Mouse (Mus musculus) heart, embryonic 13.5 days (tissue): ENCODE results near the gene Ehd3. TPM values are rescaled to one million over a fixed set of nuclear protein-coding genes. Genes with fewer than 3 reads are reported as not detected.

Source experiments
- ATAC-seq: fragments of 200-750 bp; cut with Nextera tagmentation; 2 replicates; pipeline ENCODE4 v1.8.0; 2017; ENCODE audit warnings: moderate TSS enrichment; ENCODE audit not compliant: insufficient number of reproducible peaks, low FRiP score, low TSS enrichment; ENCODE audit errors: extremely low read depth
- H3K27ac ChIP-seq: fragments of 300-500 bp; sonication (generic); replicated peaks from 2 replicates; pipeline ENCODE4 v1.5.1; 2015; ENCODE audit warnings: moderate library complexity, mild to moderate bottlenecking, inconsistent platforms
- H3K27me3 ChIP-seq: fragments of 300-500 bp; sonication (generic); replicated peaks from 2 replicates; pipeline ENCODE4 v1.6.1; 2015; ENCODE audit warnings: mild to moderate bottlenecking, inconsistent platforms
- H3K36me3 ChIP-seq: fragments of 300-500 bp; sonication (generic); 2 replicates; pipeline ENCODE4 v1.6.1; 2015; ENCODE audit warnings: mild to moderate bottlenecking, inconsistent platforms
- H3K4me1 ChIP-seq: fragments of 300-500 bp; sonication (generic); 2 replicates; pipeline ENCODE4 v1.6.1; 2015; ENCODE audit warnings: inconsistent platforms
- H3K4me2 ChIP-seq: fragments of 300-500 bp; sonication (generic); 2 replicates; pipeline ENCODE4 v1.6.1; 2015; ENCODE audit warnings: inconsistent platforms, mild to moderate bottlenecking, moderate library complexity
- H3K4me3 ChIP-seq: fragments of 300-500 bp; sonication (generic); 2 replicates; pipeline ENCODE4 v1.5.1; 2015; ENCODE audit warnings: moderate library complexity, mild to moderate bottlenecking, inconsistent platforms
- H3K9ac ChIP-seq: fragments of 300-500 bp; sonication (generic); 2 replicates; pipeline ENCODE4 v1.6.1; 2015; ENCODE audit warnings: inconsistent platforms, mild to moderate bottlenecking, moderate library complexity
- H3K9me3 ChIP-seq: fragments of 300-500 bp; sonication (generic); 2 replicates; pipeline ENCODE4 v1.6.1; 2016; ENCODE audit warnings: inconsistent platforms
- WGBS: fragments of 180-500 bp; shearing (Covaris S2); methylation state at CpG from one replicate; pipeline ENCODE4 v1.1.7; 2015; ENCODE audit warnings: mixed read lengths; 5-methylcytosine and 5-hydroxymethylcytosine counted together
- polyA plus RNA-seq: library from polyadenylated mRNA; unstranded; fragments of >200 nt; fragmentation: Nextera tagmentation; extraction: Ambion mirVana; gene quantifications from 2 replicates; pipeline ENCODE4 v1.2.1, GENCODE M21; 2015

Gene Ehd3
- polyA plus RNA-seq, result 2.8 and 2.9 TPM in 2 replicates

DNA sequence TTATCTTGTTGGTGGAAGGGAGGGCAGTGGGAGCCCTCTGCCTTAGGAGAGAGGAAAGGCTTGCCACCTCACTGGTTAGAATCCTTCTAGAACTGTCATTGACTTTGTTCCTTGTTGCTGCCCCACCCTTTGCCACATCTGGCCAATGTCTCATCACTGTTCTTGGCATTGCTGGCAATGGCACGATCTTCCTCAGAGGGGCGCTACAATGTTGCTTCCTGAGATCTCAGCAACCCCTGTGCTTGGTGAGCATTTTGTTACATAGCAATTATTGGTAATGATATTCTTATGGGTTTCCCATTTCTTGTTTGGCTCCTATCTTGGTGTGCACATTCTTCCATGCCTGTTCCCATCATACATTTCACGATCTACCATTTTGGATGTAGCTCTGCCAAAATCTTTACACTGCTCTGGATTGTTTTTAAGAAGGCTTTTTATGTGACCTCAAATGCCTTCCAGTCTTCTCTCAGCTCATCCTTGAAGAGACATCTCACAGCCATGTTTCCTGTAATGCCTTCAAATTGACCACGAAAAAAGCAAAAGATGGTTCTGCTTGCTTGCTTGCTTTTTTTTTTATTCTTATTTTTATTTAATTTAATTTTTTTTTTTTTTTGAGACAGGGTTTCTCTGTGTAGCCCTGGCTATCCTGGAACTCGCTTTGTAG is at the start of gene Ehd3:
Gene Ehd3, plus strand, starts transcription at position 614 of the 664 bp plus-strand sequence.
- Histone ChIP-seq H3K36me3 (no peaks in the 10 kb centered on the region), H3K9me3 (no peaks in the 10 kb centered on the region), H3K27ac (peak within 1 kb of the TSS; percentile 36; the same call in 1 of the 2 replicates), H3K4me2 (peak within 1 kb of the TSS; percentile 96), H3K4me1 (peaks cover 17% of the 10 kb centered on the region), H3K4me3 (peak within 1 kb of the TSS; percentile 72), H3K27me3 (0 out of 2 replicates have a peak, but pooled peaks cover 11% of the 10 kb centered on the region), H3K9ac (peak within 1 kb of the TSS; percentile 84)
- ATAC-seq, result no peak
- 84% methylated on average over 5 of the region's 5 CpGs for WGBS

- Histone ChIP-seq H3K27me3 (no peaks in the 10 kb centered on the region), H3K9me3 (peaks cover 2% of the 10 kb centered on the region; the same call in 1 of the 2 replicates), H3K36me3 (no peaks in the 10 kb centered on the region), H3K4me1 (peaks cover 11% of the 10 kb centered on the region), H3K4me3 (no peak overlapping the region), H3K9ac (no peak overlapping the region), H3K27ac (no peak overlapping the region), H3K4me2 (peak overlapping the region; percentile 5)
- 8% methylated on average over 8 of the region's 8 CpGs for WGBS
- no peak; the same call in 1 of the 2 replicates for ATAC-seq
Measured at GRCm38 (mm10) chr17:73770964-73771363, 33.0 kb upstream of the Ehd3 start.

DNA sequence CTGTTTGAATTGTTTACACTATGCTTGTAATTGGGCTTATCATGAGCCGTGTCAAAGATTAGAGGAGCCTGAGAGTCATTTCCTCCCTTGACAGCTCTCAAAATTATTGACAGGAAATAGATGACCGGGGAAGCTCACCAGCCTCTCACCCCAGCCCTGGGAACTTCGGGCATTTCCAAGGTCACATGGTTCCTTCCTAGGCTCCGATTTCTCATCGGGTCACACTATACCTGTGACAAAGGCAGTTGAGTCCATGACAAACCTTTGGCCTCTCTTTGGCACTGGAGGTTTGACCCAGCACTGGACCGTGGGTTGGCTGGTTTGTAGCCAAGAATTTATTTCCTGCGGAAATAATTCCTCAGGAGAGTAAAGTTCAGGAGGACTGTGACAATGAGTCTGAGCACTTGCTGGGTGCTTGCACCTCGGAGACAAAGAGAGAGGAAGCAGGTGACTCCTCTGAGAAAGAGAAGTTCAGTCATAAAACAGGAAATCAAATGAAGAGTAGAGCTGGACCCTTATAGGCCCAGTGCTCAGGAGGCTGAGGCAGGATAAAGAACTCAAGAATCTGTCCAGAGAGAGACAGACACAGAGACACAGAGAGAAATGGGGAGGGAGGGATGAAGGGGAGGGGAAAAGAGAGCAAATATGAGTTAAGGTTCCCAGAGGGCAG is 17.2 kb upstream of the Ehd3 start:
- 48% methylated on average over 8 of the region's 8 CpGs for WGBS
- H3K4me2 ChIP-seq, result no peak overlapping the region
- ATAC-seq, result no peak

GRCm38 (mm10) chr17:73790284-73791020 is 13.5 kb upstream of the Ehd3 start:
- 51% methylated on average over 12 of the region's 12 CpGs for WGBS
- Histone ChIP-seq H3K4me2 (no peak overlapping the region), H3K9me3 (no peaks in the 10 kb centered on the region), H3K27ac (no peak overlapping the region), H3K4me3 (no peak overlapping the region), H3K27me3 (no peaks in the 10 kb centered on the region), H3K36me3 (no peaks in the 10 kb centered on the region), H3K9ac (no peak overlapping the region), H3K4me1 (no peaks in the 10 kb centered on the region)
- no peak for ATAC-seq

More for the DNA sequence above, 17.2 kb upstream of the Ehd3 start:
- Histone ChIP-seq H3K27ac (no peak overlapping the region), H3K36me3 (no peaks in the 10 kb centered on the region), H3K9me3 (no peaks in the 10 kb centered on the region), H3K9ac (no peak overlapping the region), H3K4me3 (no peak overlapping the region), H3K4me1 (no peaks in the 10 kb centered on the region), H3K27me3 (no peaks in the 10 kb centered on the region)

DNA sequence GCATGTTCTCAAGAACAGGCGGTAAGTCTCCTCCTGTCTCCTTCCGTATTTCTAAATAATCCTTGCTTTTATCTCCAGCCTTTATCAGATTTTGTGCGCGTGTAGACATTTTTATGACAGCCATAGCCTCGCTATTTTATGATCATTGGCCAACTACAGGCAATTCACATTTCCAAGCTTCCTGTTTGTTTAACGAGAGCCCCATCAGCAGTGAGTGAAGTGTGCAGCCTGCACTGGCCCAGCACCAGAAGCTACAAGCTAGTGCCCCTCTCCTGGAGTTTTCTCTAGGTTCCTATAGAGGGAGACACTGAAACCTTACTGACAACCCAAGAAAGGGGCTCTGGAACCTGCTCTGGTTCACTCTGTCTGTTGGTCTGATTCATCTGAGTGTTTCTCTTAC is 7.1 kb upstream of the Ehd3 start:
- Histone ChIP-seq H3K9me3 (no peaks in the 10 kb centered on the region), H3K27me3 (0 out of 2 replicates have a peak, but pooled peaks cover 3% of the 10 kb centered on the region), H3K27ac (no peak overlapping the region), H3K4me2 (no peak overlapping the region), H3K9ac (no peak overlapping the region), H3K4me1 (no peaks in the 10 kb centered on the region), H3K4me3 (no peak overlapping the region), H3K36me3 (no peaks in the 10 kb centered on the region)
- WGBS, result 66% methylated on average over 6 of the region's 6 CpGs
- ATAC-seq, result no peak

DNA sequence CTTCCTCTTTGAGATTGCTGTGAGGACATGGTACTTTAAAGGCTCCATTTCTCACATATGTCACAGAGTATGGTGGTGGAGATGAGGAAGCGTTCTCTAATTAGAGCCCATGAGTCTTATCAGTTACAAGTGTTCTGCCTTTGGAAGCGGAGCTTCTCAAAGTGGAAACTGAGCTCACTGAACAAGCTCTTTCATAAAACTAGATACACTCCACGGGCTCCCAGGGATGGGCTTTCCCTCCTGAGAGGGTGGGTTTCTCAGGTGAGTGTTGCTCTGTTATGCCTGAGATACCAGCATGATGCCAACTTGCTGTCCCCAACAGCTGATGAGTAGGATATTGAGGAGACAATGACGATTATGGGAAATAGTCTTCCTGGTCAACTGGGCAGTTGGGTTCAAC is 6.2 kb upstream of the Ehd3 start:
- no peak for ATAC-seq
- Histone ChIP-seq H3K27me3 (0 out of 2 replicates have a peak, but pooled peaks cover 3% of the 10 kb centered on the region), H3K27ac (no peak overlapping the region), H3K4me3 (no peak overlapping the region), H3K9me3 (no peaks in the 10 kb centered on the region), H3K4me1 (no peaks in the 10 kb centered on the region), H3K9ac (no peak overlapping the region), H3K4me2 (no peak overlapping the region), H3K36me3 (no peaks in the 10 kb centered on the region)
- WGBS, result 59% methylated on average over 4 of the region's 4 CpGs

- Histone ChIP-seq H3K9ac (peak overlapping the region; percentile 84), H3K4me2 (peak overlapping the region; percentile 96), H3K4me3 (peak overlapping the region; percentile 72), H3K36me3 (no peaks in the 10 kb centered on the region), H3K4me1 (peaks cover 17% of the 10 kb centered on the region), H3K27ac (peak overlapping the region; percentile 36; the same call in 1 of the 2 replicates), H3K27me3 (0 out of 2 replicates have a peak, but pooled peaks cover 7% of the 10 kb centered on the region), H3K9me3 (no peaks in the 10 kb centered on the region)
- WGBS, result under 1% methylated on average over 45 of the region's 45 CpGs
- ATAC-seq, result peak; percentile 79
Measured at GRCm38 (mm10) chr17:73804592-73805271, 798 bp downstream of the Ehd3 start.

- Histone ChIP-seq H3K9ac (no peak overlapping the region), H3K36me3 (no peaks in the 10 kb centered on the region), H3K4me3 (no peak overlapping the region), H3K4me2 (peak overlapping the region; percentile 96; the same call in 1 of the 2 replicates), H3K9me3 (no peaks in the 10 kb centered on the region), H3K4me1 (peaks cover 17% of the 10 kb centered on the region), H3K27me3 (0 out of 2 replicates have a peak, but pooled peaks cover 7% of the 10 kb centered on the region), H3K27ac (no peak overlapping the region)
- no peak for ATAC-seq
- 64% methylated on average over 6 of the region's 6 CpGs for WGBS
Measured at GRCm38 (mm10) chr17:73806331-73806730, 2.4 kb downstream of the Ehd3 start.

- H3K9me3 ChIP-seq, result no peaks in the 10 kb centered on the region
- no peak overlapping the region for H3K9ac ChIP-seq
- no peak overlapping the region for H3K4me2 ChIP-seq
- no peak for ATAC-seq
- H3K36me3 ChIP-seq, result no peaks in the 10 kb centered on the region
- H3K27ac ChIP-seq, result no peak overlapping the region
- 72% methylated on average over 5 of the region's 5 CpGs for WGBS
- peaks cover 17% of the 10 kb centered on the region for H3K4me1 ChIP-seq
- H3K27me3 ChIP-seq, result 0 out of 2 replicates have a peak, but pooled peaks cover 7% of the 10 kb centered on the region
- H3K4me3 ChIP-seq, result no peak overlapping the region
Measured at GRCm38 (mm10) chr17:73807211-73807610, 3.3 kb downstream of the Ehd3 start.

GRCm38 (mm10) chr17:73808431-73808830 is 4.5 kb downstream of the Ehd3 start:
- peaks cover 17% of the 10 kb centered on the region for H3K4me1 ChIP-seq
- WGBS, result 72% methylated on average over 6 of the region's 6 CpGs
- H3K9me3 ChIP-seq, result no peaks in the 10 kb centered on the region
- no peak for ATAC-seq
- H3K4me2 ChIP-seq, result no peak overlapping the region
- no peak overlapping the region for H3K27ac ChIP-seq
- H3K4me3 ChIP-seq, result no peak overlapping the region
- no peak overlapping the region for H3K9ac ChIP-seq
- H3K27me3 ChIP-seq, result 0 out of 2 replicates have a peak, but pooled peaks cover 2% of the 10 kb centered on the region
- H3K36me3 ChIP-seq, result no peaks in the 10 kb centered on the region
